Mouse (Mus musculus) lung, embryonic 14.5 days (tissue): ENCODE results near the gene Gm49383. TPM values are rescaled to one million over a fixed set of nuclear protein-coding genes. Genes with fewer than 3 reads are reported as not detected.
"Not testable (repeated sequence)": the region's sequence is repeated elsewhere in the genome, so short reads cannot be mapped to it uniquely, and the experiment has no call there.

Source experiments
- ATAC-seq: fragments of 200-750 bp; cut with Nextera tagmentation; 2 replicates; pipeline ENCODE4 v1.8.0; 2017; ENCODE audit warnings: mild to moderate bottlenecking, moderate TSS enrichment, moderate library complexity; ENCODE audit not compliant: insufficient read depth
- DNase-seq: peaks from one replicate; pipeline ENCODE4 v3.0.0-alpha.2; 2015
- H3K27ac ChIP-seq: fragments of 300-500 bp; sonication (generic); 2 replicates; pipeline ENCODE4 v1.5.1; 2014; ENCODE audit warnings: low read depth, mild to moderate bottlenecking, moderate library complexity
- H3K27me3 ChIP-seq: fragments of 300-500 bp; sonication (generic); 2 replicates; pipeline ENCODE4 v1.6.1; 2014; ENCODE audit warnings: low read length, control low read depth; ENCODE audit not compliant: insufficient read depth
- H3K36me3 ChIP-seq: fragments of 300-500 bp; sonication (generic); 2 replicates; pipeline ENCODE4 v1.6.1; 2014; ENCODE audit warnings: control low read depth; ENCODE audit not compliant: insufficient read depth
- H3K4me1 ChIP-seq: fragments of 300-500 bp; sonication (generic); 2 replicates; pipeline ENCODE4 v1.6.1; 2014; ENCODE audit warnings: antibody characterized with exemption, control low read depth; ENCODE audit not compliant: insufficient read depth
- H3K4me2 ChIP-seq: fragments of 300-500 bp; sonication (generic); 2 replicates; pipeline ENCODE4 v1.6.1; 2014; ENCODE audit warnings: mild to moderate bottlenecking
- H3K4me3 ChIP-seq: fragments of 300-500 bp; sonication (generic); 2 replicates; pipeline ENCODE4 v1.5.1; 2014; ENCODE audit warnings: low read depth, low read length
- H3K9ac ChIP-seq: fragments of 300-500 bp; sonication (generic); 2 replicates; pipeline ENCODE4 v1.6.1; 2014
- H3K9me3 ChIP-seq: fragments of 300-500 bp; sonication (generic); 2 replicates; pipeline ENCODE4 v1.6.1; 2016; ENCODE audit warnings: low read depth, low read length, control low read depth
- CTCF ChIP-seq: IDR thresholded peaks from 2 replicates; pipeline ENCODE4 v1.5.1; 2016; ENCODE audit warnings: antibody characterized with exemption, low read depth
- WGBS: fragments of 180-500 bp; shearing (Covaris S2); extraction: QIAGEN DNeasy Blood & Tissue Kit; methylation state at CpG from one replicate; pipeline ENCODE4 v1.1.7; 2014; 5-methylcytosine and 5-hydroxymethylcytosine counted together
- polyA plus RNA-seq: library from polyadenylated mRNA; unstranded; fragments of >200 nt; fragmentation: Nextera tagmentation; extraction: Ambion mirVana; gene quantifications from 2 replicates; pipeline ENCODE4 v1.2.1, GENCODE M21; 2014

Gene Gm49383
- polyA plus RNA-seq, 1 experiment from 2014 or later: 31.6 TPM

GRCm38 (mm10) chr12:69171307-69171706, 25.6 kb downstream of the Gm49383 start:
- H3K9me3 ChIP-seq: no peaks in the 10 kb centered on the region
- no peaks in the 10 kb centered on the region for H3K27me3 ChIP-seq
- peaks cover 5% of the 10 kb centered on the region for H3K4me1 ChIP-seq
- no peak for TF ChIP-seq CTCF
- H3K4me3 ChIP-seq: no peak overlapping the region
- H3K4me2 ChIP-seq: no peak overlapping the region
- ATAC-seq (no peak), DNase-seq (no peak)
- WGBS: 89% methylated on average over 2 of the region's 2 CpGs
- H3K9ac ChIP-seq: no peak overlapping the region
- H3K27ac ChIP-seq: no peak overlapping the region
- H3K36me3 ChIP-seq: peaks cover 30% of the 10 kb centered on the region

- Histone ChIP-seq H3K27ac (peak within 1 kb of the TSS; percentile 65), H3K4me3 (peak within 1 kb of the TSS; percentile 81), H3K27me3 (no peaks in the 10 kb centered on the region), H3K9ac (peak within 1 kb of the TSS; percentile 71), H3K4me2 (peak within 1 kb of the TSS; percentile 86), H3K9me3 (no peaks in the 10 kb centered on the region), H3K4me1 (peaks cover 5% of the 10 kb centered on the region), H3K36me3 (peaks cover 10% of the 10 kb centered on the region)
- WGBS: under 1% methylated on average over 40 of the region's 40 CpGs
- ATAC-seq (peak; percentile 96), DNase-seq (peak; percentile 91)
- TF ChIP-seq CTCF: no peak
These were observed 28.3 kb downstream of the Gm49383 start, which contains the start of gene Lrr1 for GRCm38 (mm10) chr12:69168461-69169106. Gene Lrr1, plus strand, starts transcription at chr12:69168814.

GRCm38 (mm10) chr12:69167656-69168460, 29.0 kb downstream of the Gm49383 start:
- ATAC-seq: peak; percentile 57
- peaks cover 10% of the 10 kb centered on the region for H3K36me3 ChIP-seq
- H3K9ac ChIP-seq: peak overlapping the region; percentile 71
- TF ChIP-seq CTCF: no peak
- H3K4me2 ChIP-seq: peak overlapping the region; percentile 86
- WGBS: 8% methylated on average over 18 of the region's 18 CpGs
- no peaks in the 10 kb centered on the region for H3K9me3 ChIP-seq
- peak overlapping the region; percentile 81 for H3K4me3 ChIP-seq
- no peak overlapping the region; the same call in 1 of the 2 replicates for H3K27ac ChIP-seq
- DNase-seq: no peak
- H3K27me3 ChIP-seq: no peaks in the 10 kb centered on the region
- H3K4me1 ChIP-seq: peaks cover 5% of the 10 kb centered on the region

GRCm38 (mm10) chr12:69166861-69167581, 29.9 kb downstream of the Gm49383 start:
- H3K4me2 ChIP-seq, H3K4me1 ChIP-seq, H3K36me3 ChIP-seq, H3K9me3 ChIP-seq, DNase-seq, H3K27ac ChIP-seq, H3K27me3 ChIP-seq, H3K9ac ChIP-seq, H3K4me3 ChIP-seq, ATAC-seq: not testable (repeated sequence)
- WGBS: 66% methylated on average over 8 of the region's 8 CpGs

GRCm38 (mm10) chr12:69164904-69165303, 32.0 kb downstream of the Gm49383 start:
- DNase-seq: no peak
- Histone ChIP-seq H3K27ac (no peak overlapping the region), H3K4me2 (no peak overlapping the region), H3K9ac (no peak overlapping the region), H3K4me3 (no peak overlapping the region), H3K9me3 (no peaks in the 10 kb centered on the region), H3K27me3 (no peaks in the 10 kb centered on the region), H3K4me1 (peaks cover 2% of the 10 kb centered on the region), H3K36me3 (no peaks in the 10 kb centered on the region)
- no peak for ATAC-seq
- 30% methylated on average over 3 of the region's 3 CpGs for WGBS
- no peak for TF ChIP-seq CTCF

GRCm38 (mm10) chr12:69163586-69163985, 33.3 kb downstream of the Gm49383 start:
- 84% methylated on average over 4 of the region's 4 CpGs for WGBS
- not testable (repeated sequence) for H3K9me3 ChIP-seq, ATAC-seq, H3K27me3 ChIP-seq, H3K27ac ChIP-seq, H3K4me2 ChIP-seq, H3K9ac ChIP-seq, H3K4me3 ChIP-seq, H3K36me3 ChIP-seq, H3K4me1 ChIP-seq, DNase-seq

GRCm38 (mm10) chr12:69160677-69161076, 36.2 kb downstream of the Gm49383 start:
- peaks cover 23% of the 10 kb centered on the region for H3K36me3 ChIP-seq
- 69% methylated on average over 2 of the region's 2 CpGs for WGBS
- not testable (repeated sequence) for ATAC-seq, H3K27ac ChIP-seq, H3K4me2 ChIP-seq, H3K4me3 ChIP-seq, H3K4me1 ChIP-seq, H3K27me3 ChIP-seq, H3K9me3 ChIP-seq, DNase-seq, H3K9ac ChIP-seq
